ENCODE assay signal across 7 mouse cellular contexts in the genomic region with DNA sequence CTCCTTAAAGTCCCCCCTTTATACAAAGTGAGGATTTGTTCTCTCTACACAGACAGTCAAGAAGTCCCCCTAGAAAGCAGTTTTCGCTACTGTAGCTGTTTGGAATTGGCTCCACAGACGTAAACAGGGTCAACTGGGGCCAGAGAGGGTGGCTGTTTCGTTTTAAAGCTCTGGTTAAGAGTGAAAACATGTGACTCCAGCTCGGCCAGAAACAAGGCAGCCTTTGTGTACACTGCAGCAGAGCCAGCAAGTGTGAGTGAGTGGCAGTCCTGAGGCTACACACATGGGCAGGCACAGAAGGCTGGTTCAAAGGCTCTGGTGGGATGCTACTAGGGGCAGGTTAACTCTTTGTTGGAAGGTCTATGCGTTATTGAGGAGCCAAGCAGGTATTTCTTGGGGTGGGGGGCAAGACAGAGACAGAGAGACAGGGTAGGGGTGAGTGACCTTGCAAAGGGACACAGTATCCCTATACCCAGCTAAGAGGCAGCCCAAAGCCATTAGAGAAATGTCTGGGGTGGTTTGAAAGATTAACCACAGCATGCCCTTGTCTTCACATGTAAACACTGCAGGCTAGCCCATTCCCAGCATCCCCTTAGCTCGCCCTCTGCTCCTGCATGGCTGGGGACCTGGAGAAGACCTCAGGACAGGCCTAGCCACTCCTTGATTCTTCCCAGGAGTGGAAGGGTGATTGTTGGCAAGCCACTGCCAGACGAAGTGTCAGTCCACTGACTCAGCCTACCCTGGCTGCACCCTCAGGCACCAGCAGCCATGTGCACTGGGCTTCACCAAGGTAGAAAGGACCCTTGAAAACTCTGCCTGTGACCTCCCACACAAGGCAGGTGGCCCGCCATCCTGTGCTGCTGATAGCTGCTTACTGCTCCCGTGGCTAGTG. TPM values are rescaled to one million over a fixed set of nuclear protein-coding genes. Genes with fewer than 3 reads are reported as not detected.
DNase-seq lines count a peak whose midpoint lies in the region; ATAC-seq and TF ChIP-seq lines count a peak whose summit lies in the region.

No protein-coding gene starts in this region.

- no peaks in the 10 kb centered on the region for H3K36me3 ChIP-seq in hindbrain, embryonic 15.5 days
- H3K36me3 ChIP-seq in limb, embryonic 14.5 days (ENCODE audit: control insufficient read depth, insufficient read depth, low read length) = no peaks in the 10 kb centered on the region
- no peaks in the 10 kb centered on the region for H3K36me3 ChIP-seq in midbrain, embryonic 13.5 days

- no peaks in the 10 kb centered on the region for H3K27me3 ChIP-seq in hindbrain, embryonic 15.5 days
- H3K27me3 ChIP-seq in limb, embryonic 14.5 days (ENCODE audit: control insufficient read depth, insufficient read depth, low read length) = no peaks in the 10 kb centered on the region
- H3K27me3 ChIP-seq in midbrain, embryonic 13.5 days = no peaks in the 10 kb centered on the region

- H3K4me2 ChIP-seq in hindbrain, embryonic 15.5 days = no peak overlapping the region
- peak overlapping the region; percentile 26; the same call in 1 of the 2 replicates for H3K4me2 ChIP-seq in limb, embryonic 14.5 days (replicated peaks; ENCODE audit: low read depth, low read length, severe bottlenecking)
- H3K4me2 ChIP-seq in midbrain, embryonic 13.5 days (replicated peaks) = no peak overlapping the region

- TF ChIP-seq POLR2A in limb, embryonic 14.5 days (IDR thresholded peaks at IDR 0.05; ENCODE audit: borderline replicate concordance, extremely low read depth, insufficient read depth, insufficient read length) = no peak

- no peak overlapping the region for H3K4me3 ChIP-seq in hindbrain, embryonic 15.5 days
- no peak overlapping the region for H3K4me3 ChIP-seq in limb, embryonic 14.5 days (replicated peaks; ENCODE audit: low read length)
- no peak overlapping the region for H3K4me3 ChIP-seq in midbrain, embryonic 13.5 days (replicated peaks)

- H3K4me1 ChIP-seq in hindbrain, embryonic 15.5 days (replicated peaks) = peaks cover 10% of the 10 kb centered on the region
- H3K4me1 ChIP-seq in limb, embryonic 14.5 days (ENCODE audit: control insufficient read depth, insufficient read depth, low read length) = peaks cover 33% of the 10 kb centered on the region
- H3K4me1 ChIP-seq in midbrain, embryonic 13.5 days (replicated peaks) = peaks cover 11% of the 10 kb centered on the region

- H3K27ac ChIP-seq in hindbrain, embryonic 15.5 days (replicated peaks) = peak overlapping the region; percentile 53; the same call in 1 of the 2 replicates
- H3K27ac ChIP-seq in limb, embryonic 14.5 days (replicated peaks; ENCODE audit: low read depth, low read length) = peak overlapping the region; percentile 76
- 0 out of 2 replicates have a peak overlapping the region, but pooled peaks have one; percentile 35 for H3K27ac ChIP-seq in midbrain, embryonic 13.5 days

- peak; percentile 70 for DNase-seq in 3134 (ENCODE audit: extremely low read depth, insufficient read length, low spot score)
- DNase-seq in MN1 (ENCODE audit: low spot score) = peak; percentile 77
- peak; percentile 90 for DNase-seq in forelimb bud, embryonic 11.5 days (ENCODE audit: low read depth, low spot score)
- DNase-seq in limb, embryonic 14.5 days (ENCODE audit: low spot score) = peak; percentile 72

- WGBS in hindbrain, embryonic 15.5 days = 39% methylated on average over 9 of the region's 9 CpGs
- WGBS in limb, embryonic 14.5 days = 28% methylated on average over 9 of the region's 9 CpGs
- WGBS in midbrain, embryonic 13.5 days = 42% methylated on average over 9 of the region's 9 CpGs

- H3K9me3 ChIP-seq in hindbrain, embryonic 15.5 days = no peaks in the 10 kb centered on the region
- no peaks in the 10 kb centered on the region for H3K9me3 ChIP-seq in limb, embryonic 14.5 days (ENCODE audit: control insufficient read depth, low read length)
- H3K9me3 ChIP-seq in midbrain, embryonic 13.5 days = no peaks in the 10 kb centered on the region

- ATAC-seq in hindbrain, embryonic 15.5 days (ENCODE audit: low FRiP score, low read depth) = peak; percentile 87
- peak; percentile 88 for ATAC-seq in limb, embryonic 14.5 days (ENCODE audit: low FRiP score, low read depth)
- peak; percentile 91 for ATAC-seq in midbrain, embryonic 13.5 days
- no peak for ATAC-seq in erythroblast, adult 5-6 weeks (replicated peaks; ENCODE audit: low FRiP score, poor library complexity, severe bottlenecking)

- H3K9ac ChIP-seq in hindbrain, embryonic 15.5 days = no peak overlapping the region
- H3K9ac ChIP-seq in limb, embryonic 14.5 days (ENCODE audit: low read depth, low read length, severe bottlenecking) = no peak overlapping the region
- H3K9ac ChIP-seq in midbrain, embryonic 13.5 days (replicated peaks) = no peak overlapping the region; the same call in 1 of the 2 replicates

RNA-seq across cellular contexts. Expression of a gene that starts 29.2 kb away (rescaled TPM):
- polyA plus RNA-seq in hindbrain, embryonic 15.5 days (2015; fragmentation: Nextera tagmentation; extraction: Ambion mirVana) = 1.7 and 3.1 TPM in 2 replicates
- 28.4 and 29.2 TPM in 2 replicates for polyA plus RNA-seq in limb, embryonic 14.5 days (2012; rRNA removed)
- 5.1 and 6.2 TPM in 2 replicates for polyA plus RNA-seq in limb, embryonic 14.5 days (2014; fragmentation: Nextera tagmentation; extraction: Ambion mirVana)
- 4.0 and 4.7 TPM in 2 replicates for polyA plus RNA-seq in midbrain, embryonic 13.5 days (2015; fragmentation: Nextera tagmentation; extraction: Ambion mirVana)
- 2.1 and 12.7 TPM in 2 replicates for total RNA-seq in erythroblast, adult 5-6 weeks (2015; ENCODE audit: low replicate concordance)
- total RNA-seq in erythroblast, adult 5-6 weeks (2017; ENCODE audit: low replicate concordance) = 1.4 and 3.2 TPM in 2 replicates

RNA-seq across cellular contexts. Expression of a gene that starts 40.8 kb away (rescaled TPM):
- 314 and 317 TPM in 2 replicates for polyA plus RNA-seq in hindbrain, embryonic 15.5 days (2015; fragmentation: Nextera tagmentation; extraction: Ambion mirVana)
- polyA plus RNA-seq in limb, embryonic 14.5 days (2012; rRNA removed) = 127 and 165 TPM in 2 replicates
- polyA plus RNA-seq in limb, embryonic 14.5 days (2014; fragmentation: Nextera tagmentation; extraction: Ambion mirVana) = 229 and 238 TPM in 2 replicates
- polyA plus RNA-seq in midbrain, embryonic 13.5 days (2015; fragmentation: Nextera tagmentation; extraction: Ambion mirVana) = 353 and 358 TPM in 2 replicates
- 39.8 and 109 TPM in 2 replicates for total RNA-seq in erythroblast, adult 5-6 weeks (2015; ENCODE audit: low replicate concordance)
- total RNA-seq in erythroblast, adult 5-6 weeks (2017; ENCODE audit: low replicate concordance) = 61.2 and 71.2 TPM in 2 replicates
